Mouse (Mus musculus): Measurements from ENCODE around the gene Pbld2.

GRCm38 (mm10) chr10:63024580-63024910, 430 bp downstream of the Pbld2 start:
- TF ChIP-seq POLR2A (IDR thresholded peaks at IDR 0.05; ENCODE audit: borderline replicate concordance, insufficient read depth, low read length) (no peak), CTCF (IDR thresholded peaks at IDR 0.05; ENCODE audit: borderline replicate concordance, insufficient read depth, low read depth, low read length) (peak; percentile 62)
